Mouse (Mus musculus): ENCODE data around the gene Ess2. TPM values are rescaled to one million over a fixed set of nuclear protein-coding genes. Genes with fewer than 3 reads are reported as not detected.
"Not testable (repeated sequence)": the region's sequence is repeated elsewhere in the genome, so short reads cannot be mapped to it uniquely, and the experiment has no call there.

Ess2 gene
- 40.7 and 42.5 TPM in 2 replicates for polyA plus RNA-seq (2015; fragmentation: Nextera tagmentation; extraction: Ambion mirVana)

- Histone ChIP-seq H3K4me3 (replicated peaks) (peak within 1 kb of the TSS; percentile 90), H3K27me3 (replicated peaks) (peaks cover 45% of the 10 kb centered on the region), H3K27ac (replicated peaks) (peak within 1 kb of the TSS; percentile 84), H3K4me2 (peak within 1 kb of the TSS; percentile 92), H3K36me3 (peaks cover 33% of the 10 kb centered on the region), H3K9me3 (replicated peaks) (no peaks in the 10 kb centered on the region), H3K4me1 (peaks cover 21% of the 10 kb centered on the region), H3K9ac (replicated peaks) (peak within 1 kb of the TSS; percentile 84)
- ATAC-seq (ENCODE audit: low FRiP score) = peak; percentile 93
- WGBS = under 1% methylated on average over 35 of the region's 35 CpGs
Observed at GRCm38 (mm10) chr16:17911052-17911595, at the start of gene Ess2. Gene Ess2, minus strand, starts transcription at chr16:17911348.

GRCm38 (mm10) chr16:17956052-17956638, 45.0 kb upstream of the Ess2 start:
- H3K27ac ChIP-seq (replicated peaks); H3K9me3 ChIP-seq (replicated peaks); H3K9ac ChIP-seq (replicated peaks); H3K4me2 ChIP-seq; H3K4me1 ChIP-seq; H3K4me3 ChIP-seq (replicated peaks); ATAC-seq (ENCODE audit: low FRiP score); H3K27me3 ChIP-seq (replicated peaks); H3K36me3 ChIP-seq: not testable (repeated sequence)
- 96% methylated on average over 17 of the region's 17 CpGs for WGBS

- WGBS = 94% methylated on average over 4 of the region's 4 CpGs
- H3K4me3 ChIP-seq (replicated peaks) = no peak overlapping the region
- H3K4me2 ChIP-seq = no peak overlapping the region
- no peaks in the 10 kb centered on the region for H3K4me1 ChIP-seq
- no peaks in the 10 kb centered on the region for H3K36me3 ChIP-seq
- no peak overlapping the region for H3K9ac ChIP-seq (replicated peaks)
- ATAC-seq (ENCODE audit: low FRiP score) = no peak
- no peaks in the 10 kb centered on the region for H3K27me3 ChIP-seq (replicated peaks)
- H3K9me3 ChIP-seq (replicated peaks) = no peaks in the 10 kb centered on the region; the same call in 1 of the 2 replicates
- H3K27ac ChIP-seq (replicated peaks) = no peak overlapping the region
Observed at GRCm38 (mm10) chr16:17951618-17952017, 40.5 kb upstream of the Ess2 start.

GRCm38 (mm10) chr16:17950068-17950467, 38.9 kb upstream of the Ess2 start:
- Histone ChIP-seq H3K27me3 (replicated peaks) (no peaks in the 10 kb centered on the region), H3K36me3 (no peaks in the 10 kb centered on the region), H3K9me3 (replicated peaks) (no peaks in the 10 kb centered on the region), H3K4me3 (replicated peaks) (no peak overlapping the region), H3K4me1 (no peaks in the 10 kb centered on the region), H3K27ac (replicated peaks) (no peak overlapping the region), H3K4me2 (no peak overlapping the region), H3K9ac (replicated peaks) (no peak overlapping the region)
- 45% methylated on average over 4 of the region's 4 CpGs for WGBS
- no peak for ATAC-seq (ENCODE audit: low FRiP score)

DNA sequence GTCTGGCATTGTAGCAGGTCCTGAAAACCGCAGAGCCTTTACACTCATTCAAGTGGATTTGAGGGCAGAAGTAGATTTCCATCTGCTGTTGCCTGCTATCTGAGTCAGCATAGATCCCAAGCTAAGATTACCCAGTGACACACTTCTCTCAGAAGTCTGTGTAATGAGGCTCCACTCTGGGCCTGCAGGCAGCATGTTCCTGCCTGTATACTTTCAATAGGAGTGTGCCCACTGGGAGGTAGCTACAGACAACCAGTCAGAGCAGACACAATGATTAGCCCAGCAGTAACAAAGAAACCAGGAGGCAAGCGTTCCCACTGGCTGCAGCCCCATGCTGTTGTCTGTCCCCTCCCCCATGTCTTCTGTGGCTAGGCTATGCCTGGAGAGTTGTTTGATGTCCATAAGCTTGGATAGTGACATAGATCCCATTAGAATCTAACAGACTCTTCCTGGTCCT, 38.3 kb upstream of the Ess2 start:
- Histone ChIP-seq H3K4me3 (replicated peaks) (no peak overlapping the region), H3K27me3 (replicated peaks) (no peaks in the 10 kb centered on the region), H3K36me3 (no peaks in the 10 kb centered on the region), H3K9ac (replicated peaks) (no peak overlapping the region), H3K9me3 (replicated peaks) (no peaks in the 10 kb centered on the region), H3K4me1 (no peaks in the 10 kb centered on the region), H3K4me2 (no peak overlapping the region), H3K27ac (replicated peaks) (no peak overlapping the region)
- 31% methylated on average over 2 of the region's 2 CpGs for WGBS
- ATAC-seq (ENCODE audit: low FRiP score) = no peak

- no peak overlapping the region for H3K27ac ChIP-seq (replicated peaks)
- no peaks in the 10 kb centered on the region for H3K27me3 ChIP-seq (replicated peaks)
- no peaks in the 10 kb centered on the region for H3K4me1 ChIP-seq
- no peak overlapping the region for H3K4me2 ChIP-seq
- no peak overlapping the region for H3K4me3 ChIP-seq (replicated peaks)
- ATAC-seq (ENCODE audit: low FRiP score) = no peak
- WGBS = 48% methylated on average over 7 of the region's 7 CpGs
- no peaks in the 10 kb centered on the region for H3K36me3 ChIP-seq
- H3K9me3 ChIP-seq (replicated peaks) = no peaks in the 10 kb centered on the region
- no peak overlapping the region for H3K9ac ChIP-seq (replicated peaks)
Observed at GRCm38 (mm10) chr16:17945081-17945831, 34.1 kb upstream of the Ess2 start.

DNA sequence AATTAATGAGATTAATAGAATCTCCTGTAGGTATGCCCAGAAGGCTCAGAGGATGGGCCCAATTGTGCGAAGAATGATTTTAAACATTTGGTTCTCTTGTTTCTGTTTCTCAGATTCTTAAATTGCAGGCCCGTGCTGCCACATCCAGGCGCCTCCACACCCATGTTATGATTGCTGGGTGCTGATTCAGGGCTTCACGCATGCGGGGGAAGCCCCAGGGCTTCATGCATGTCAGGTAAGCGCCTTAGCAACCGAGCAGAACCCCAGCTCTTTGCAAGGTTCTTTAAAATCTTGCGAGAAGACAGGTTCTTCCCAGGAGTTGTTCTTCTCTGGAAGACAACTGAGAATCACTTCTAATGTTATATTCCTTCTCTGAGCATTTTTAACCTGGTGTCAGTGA, 32.3 kb upstream of the Ess2 start:
- H3K27me3 ChIP-seq (replicated peaks) = no peaks in the 10 kb centered on the region
- no peak overlapping the region for H3K4me2 ChIP-seq
- ATAC-seq (ENCODE audit: low FRiP score) = no peak
- no peak overlapping the region for H3K9ac ChIP-seq (replicated peaks)
- H3K4me3 ChIP-seq (replicated peaks) = no peak overlapping the region
- no peak overlapping the region for H3K27ac ChIP-seq (replicated peaks)
- 0 out of 2 replicates have a peak, but pooled peaks cover 10% of the 10 kb centered on the region for H3K4me1 ChIP-seq
- WGBS = 77% methylated on average over 8 of the region's 8 CpGs
- H3K36me3 ChIP-seq = no peaks in the 10 kb centered on the region
- H3K9me3 ChIP-seq (replicated peaks) = no peaks in the 10 kb centered on the region

DNA sequence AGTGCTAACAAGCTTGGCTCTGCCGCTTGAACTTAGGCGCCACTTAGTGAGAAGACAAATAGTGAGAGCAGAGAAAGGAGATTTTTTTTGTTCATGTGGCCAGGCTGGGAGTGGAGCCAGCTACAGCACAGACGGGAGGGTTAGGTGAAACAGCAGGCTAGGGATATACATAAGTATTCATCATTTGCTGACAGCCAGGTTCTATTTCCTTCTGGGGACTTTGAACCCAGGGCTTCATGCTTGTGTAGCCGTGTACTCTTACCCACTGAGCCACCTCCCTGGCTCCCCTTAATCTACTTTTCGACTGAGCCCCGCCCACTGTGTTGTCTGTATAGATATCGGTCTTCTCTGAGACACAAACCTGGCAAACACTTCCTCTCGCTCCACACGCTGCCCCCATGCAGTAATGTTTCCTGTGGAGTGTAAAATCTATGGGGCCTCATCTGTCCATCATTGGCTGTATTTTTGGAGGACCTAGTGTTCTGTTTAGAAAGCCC, 28.2 kb upstream of the Ess2 start:
- no peaks in the 10 kb centered on the region for H3K9me3 ChIP-seq (replicated peaks)
- H3K27me3 ChIP-seq (replicated peaks) = 0 out of 2 replicates have a peak, but pooled peaks cover 5% of the 10 kb centered on the region
- H3K27ac ChIP-seq (replicated peaks) = no peak overlapping the region
- no peak for ATAC-seq (ENCODE audit: low FRiP score)
- H3K9ac ChIP-seq (replicated peaks) = 0 out of 2 replicates have a peak overlapping the region, but pooled peaks have one; percentile 2
- H3K4me2 ChIP-seq = no peak overlapping the region
- H3K36me3 ChIP-seq = no peaks in the 10 kb centered on the region
- 58% methylated on average over 9 of the region's 9 CpGs for WGBS
- H3K4me3 ChIP-seq (replicated peaks) = no peak overlapping the region
- H3K4me1 ChIP-seq = 0 out of 2 replicates have a peak, but pooled peaks cover 10% of the 10 kb centered on the region

GRCm38 (mm10) chr16:17938821-17939220, 27.7 kb upstream of the Ess2 start:
- no peak overlapping the region for H3K27ac ChIP-seq (replicated peaks)
- ATAC-seq (ENCODE audit: low FRiP score) = peak; percentile 57; the same call in 1 of the 2 replicates
- H3K9me3 ChIP-seq (replicated peaks) = no peaks in the 10 kb centered on the region
- H3K9ac ChIP-seq (replicated peaks) = 0 out of 2 replicates have a peak overlapping the region, but pooled peaks have one; percentile 2
- H3K4me3 ChIP-seq (replicated peaks) = no peak overlapping the region
- 0 out of 2 replicates have a peak, but pooled peaks cover 5% of the 10 kb centered on the region for H3K27me3 ChIP-seq (replicated peaks)
- no peaks in the 10 kb centered on the region for H3K36me3 ChIP-seq
- no peak overlapping the region for H3K4me2 ChIP-seq
- H3K4me1 ChIP-seq = 0 out of 2 replicates have a peak, but pooled peaks cover 10% of the 10 kb centered on the region
- WGBS = 9% methylated on average over 7 of the region's 7 CpGs

GRCm38 (mm10) chr16:17938187-17938586, 27.0 kb upstream of the Ess2 start:
- Histone ChIP-seq H3K4me1 (0 out of 2 replicates have a peak, but pooled peaks cover 10% of the 10 kb centered on the region), H3K9me3 (replicated peaks) (no peaks in the 10 kb centered on the region), H3K27ac (replicated peaks) (no peak overlapping the region), H3K9ac (replicated peaks) (no peak overlapping the region), H3K36me3 (no peaks in the 10 kb centered on the region), H3K27me3 (replicated peaks) (0 out of 2 replicates have a peak, but pooled peaks cover 5% of the 10 kb centered on the region), H3K4me2 (no peak overlapping the region), H3K4me3 (replicated peaks) (no peak overlapping the region)
- ATAC-seq (ENCODE audit: low FRiP score) = no peak
- 86% methylated on average over 7 of the region's 7 CpGs for WGBS

DNA sequence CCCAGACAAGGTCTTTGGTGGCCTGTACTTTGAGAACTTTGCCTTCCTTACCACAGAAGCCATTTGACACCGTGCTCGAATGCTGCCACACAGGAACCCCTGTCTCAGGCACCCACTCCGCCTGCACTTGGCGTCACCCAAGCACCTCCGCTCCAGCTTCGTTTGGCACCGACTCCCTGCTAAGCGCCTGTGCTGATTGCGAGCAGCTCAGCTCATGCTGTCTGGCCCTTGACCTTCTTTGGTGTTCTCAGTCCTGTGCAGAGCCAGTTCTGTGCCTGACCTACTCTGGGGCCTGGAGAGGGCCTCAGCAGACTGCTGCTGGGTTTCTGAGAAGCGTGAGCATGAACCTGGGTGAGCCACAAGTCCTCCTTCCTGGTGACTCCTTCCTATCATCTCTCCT, 25.6 kb upstream of the Ess2 start:
- no peak overlapping the region for H3K4me2 ChIP-seq
- 87% methylated on average over 10 of the region's 10 CpGs for WGBS
- no peak overlapping the region for H3K27ac ChIP-seq (replicated peaks)
- no peak overlapping the region for H3K4me3 ChIP-seq (replicated peaks)
- H3K36me3 ChIP-seq = no peaks in the 10 kb centered on the region
- H3K9me3 ChIP-seq (replicated peaks) = no peaks in the 10 kb centered on the region
- H3K27me3 ChIP-seq (replicated peaks) = 0 out of 2 replicates have a peak, but pooled peaks cover 5% of the 10 kb centered on the region
- H3K9ac ChIP-seq (replicated peaks) = no peak overlapping the region
- 0 out of 2 replicates have a peak, but pooled peaks cover 10% of the 10 kb centered on the region for H3K4me1 ChIP-seq
- ATAC-seq (ENCODE audit: low FRiP score) = no peak
